29 mouse cellular contexts compared by ENCODE assay signal in the genomic region with DNA sequence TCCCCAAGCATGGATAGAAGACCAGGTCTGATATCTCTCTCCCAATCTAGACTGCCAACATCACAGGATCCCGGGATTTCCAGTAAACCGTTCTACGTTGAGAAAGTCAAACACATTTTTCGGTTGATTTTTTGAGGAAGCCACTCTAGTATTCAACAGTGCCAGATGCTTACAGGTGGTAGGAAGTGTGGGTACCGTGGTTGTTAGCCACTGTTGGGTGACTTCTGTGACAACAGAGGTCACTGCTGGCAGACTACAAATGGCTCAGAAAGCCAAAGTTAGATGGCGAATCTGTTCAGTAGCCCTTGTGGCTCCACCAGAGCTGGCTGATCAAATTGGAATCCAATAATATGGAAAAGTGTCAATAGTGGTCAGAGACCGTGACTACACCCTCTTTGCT. TPM values are rescaled to one million over a fixed set of nuclear protein-coding genes. Genes with fewer than 3 reads are reported as not detected.
DNase-seq lines count a peak whose midpoint lies in the region; ATAC-seq and TF ChIP-seq lines count a peak whose summit lies in the region.
"Had no signal": no experiment of that assay in that cellular context is flagged by ENCODE, and none has a peak within 500 bp of the region (broad histone marks: within the 10 kb centered on the region; RNA-seq: fewer than 3 reads in every experiment).

No protein-coding gene starts in this region.

- H3K36me3 ChIP-seq in midbrain, embryonic 11.5 days (ENCODE audit: control insufficient read depth, insufficient read depth, low read length): peaks cover 6% of the 10 kb centered on the region
- H3K36me3 ChIP-seq in midbrain, embryonic 14.5 days (ENCODE audit: control insufficient read depth, insufficient read depth, low read length): peaks cover 22% of the 10 kb centered on the region

- ATAC-seq in midbrain, embryonic 11.5 days (ENCODE audit: low FRiP score): no peak
- no peak for ATAC-seq in midbrain, embryonic 14.5 days (ENCODE audit: low FRiP score, low TSS enrichment)
- ATAC-seq in megakaryocyte progenitor cell, adult 5-6 weeks (replicated peaks; ENCODE audit: poor library complexity): 0 out of 2 replicates have a peak, but pooled peaks have one; percentile 23
- ATAC-seq: forebrain, embryonic 15.5 days; hindbrain, embryonic 16.5 days; intestine, embryonic 16.5 days had no signal

- no peak overlapping the region for H3K9ac ChIP-seq in midbrain, embryonic 11.5 days (ENCODE audit: low read length)
- H3K9ac ChIP-seq in midbrain, embryonic 14.5 days (replicated peaks; ENCODE audit: low read length): no peak overlapping the region
- H3K9ac ChIP-seq: embryonic facial prominence, embryonic 13.5 days; forebrain, embryonic 12.5 days; forebrain, embryonic 15.5 days; heart, embryonic 13.5 days; hindbrain, embryonic 13.5 days had no signal

- TF ChIP-seq CTCF in gastrocnemius, adult 2 months (IDR thresholded peaks at IDR 0.05): no peak

- no peak for DNase-seq in gastrocnemius, adult 2 months
- DNase-seq in gastrocnemius, postnatal 25 days: no peak
- DNase-seq in midbrain, embryonic 11.5 days (ENCODE audit: low spot score, missing footprints): peak; percentile 49
- DNase-seq in midbrain, embryonic 14.5 days: no peak
- DNase-seq in layer of hippocampus, postnatal 25 days (ENCODE audit: extremely low spot score in 1 of 2, low spot score in 1 of 2): no peak
- DNase-seq: adrenal gland, adult 2 months; adrenal gland, postnatal 14 days; B cell, adult 2 months; cerebellum, adult 11 months; cerebellum, adult 2 months; cerebellum, adult 9-11 months; cerebellum, postnatal 25 days; embryo, embryonic 11 days; gastrocnemius, postnatal 14 days; heart, adult 2 months; heart, postnatal 14 days had no signal

- H3K27me3 ChIP-seq in midbrain, embryonic 11.5 days (ENCODE audit: control insufficient read depth, insufficient read depth, low read length): no peaks in the 10 kb centered on the region
- no peaks in the 10 kb centered on the region for H3K27me3 ChIP-seq in midbrain, embryonic 14.5 days (ENCODE audit: control insufficient read depth, insufficient read depth, low read length)
- H3K27me3 ChIP-seq: embryonic facial prominence, embryonic 13.5 days; forebrain, embryonic 12.5 days; forebrain, embryonic 15.5 days; heart, embryonic 13.5 days; hindbrain, embryonic 13.5 days had no signal

- 94% methylated on average over 7 of the region's 7 CpGs for WGBS in midbrain, embryonic 11.5 days
- 95% methylated on average over 7 of the region's 7 CpGs for WGBS in midbrain, embryonic 14.5 days

- no peak overlapping the region for H3K4me2 ChIP-seq in midbrain, embryonic 11.5 days
- H3K4me2 ChIP-seq in midbrain, embryonic 14.5 days (ENCODE audit: low read length): no peak overlapping the region
- H3K4me2 ChIP-seq: embryonic facial prominence, embryonic 13.5 days; forebrain, embryonic 12.5 days; forebrain, embryonic 15.5 days; heart, embryonic 13.5 days; hindbrain, embryonic 13.5 days had no signal

- intact Hi-C loops in gastrocnemius, adult 2 months (cut with DNase I): no loop called here

- H3K4me3 ChIP-seq in gastrocnemius, adult 2 months: no peak overlapping the region
- no peak overlapping the region for H3K4me3 ChIP-seq in midbrain, embryonic 11.5 days (ENCODE audit: low read depth, low read length)
- no peak overlapping the region for H3K4me3 ChIP-seq in midbrain, embryonic 14.5 days (replicated peaks; ENCODE audit: low read depth, low read length)
- H3K4me3 ChIP-seq: embryonic facial prominence, embryonic 10.5 days; embryonic facial prominence, embryonic 13.5 days; erythroblast, embryonic 14.5 days; forebrain, embryonic 12.5 days; forebrain, embryonic 15.5 days; heart, adult 2 months; heart, embryonic 10.5 days; heart, embryonic 13.5 days; hindbrain, embryonic 10.5 days; hindbrain, embryonic 13.5 days had no signal

- H3K27ac ChIP-seq in gastrocnemius, adult 2 months: peak overlapping the region; percentile 90; the same call in 1 of the 2 replicates
- no peak overlapping the region for H3K27ac ChIP-seq in midbrain, embryonic 11.5 days (ENCODE audit: low read depth, low read length)
- no peak overlapping the region for H3K27ac ChIP-seq in midbrain, embryonic 14.5 days (replicated peaks; ENCODE audit: low read depth, low read length)
- H3K27ac ChIP-seq: embryonic facial prominence, embryonic 10.5 days; embryonic facial prominence, embryonic 13.5 days; forebrain, embryonic 12.5 days; forebrain, embryonic 15.5 days; heart, embryonic 10.5 days; heart, embryonic 13.5 days; hindbrain, embryonic 10.5 days; hindbrain, embryonic 13.5 days had no signal

- no peaks in the 10 kb centered on the region for H3K4me1 ChIP-seq in midbrain, embryonic 11.5 days (ENCODE audit: control insufficient read depth, insufficient read depth, low read length)
- H3K4me1 ChIP-seq in midbrain, embryonic 14.5 days (ENCODE audit: control insufficient read depth, insufficient read depth, low read length): no peaks in the 10 kb centered on the region
- H3K4me1 ChIP-seq: embryonic facial prominence, embryonic 10.5 days; embryonic facial prominence, embryonic 13.5 days; forebrain, embryonic 12.5 days; forebrain, embryonic 15.5 days; hindbrain, embryonic 10.5 days; hindbrain, embryonic 13.5 days had no signal

- H3K9me3 ChIP-seq in midbrain, embryonic 11.5 days (ENCODE audit: control insufficient read depth, low read length): no peaks in the 10 kb centered on the region
- no peaks in the 10 kb centered on the region for H3K9me3 ChIP-seq in midbrain, embryonic 14.5 days (ENCODE audit: control insufficient read depth, low read length)
- H3K9me3 ChIP-seq: embryonic facial prominence, embryonic 13.5 days; forebrain, embryonic 12.5 days; forebrain, embryonic 15.5 days; heart, embryonic 10.5 days; hindbrain, embryonic 13.5 days had no signal

RNA-seq across cellular contexts. Expression of a gene that starts 13.7 kb away (rescaled TPM):
- 10 to 100 TPM; 65.9 to 91.4 TPM for total RNA-seq in gastrocnemius, adult 2 months (2021)
- 10 to 100 TPM; 67.4 to 70.3 TPM for total RNA-seq in gastrocnemius, postnatal 25 days (2021)
- polyA plus RNA-seq in midbrain, embryonic 11.5 days (2014; fragmentation: Nextera tagmentation; extraction: Ambion mirVana): 199 and 208 TPM in 2 replicates
- polyA plus RNA-seq in midbrain, embryonic 14.5 days (2014; fragmentation: Nextera tagmentation; extraction: Ambion mirVana): 126 and 140 TPM in 2 replicates
- 69.5 and 70.4 TPM in 2 replicates for total RNA-seq in megakaryocyte progenitor cell, adult 5-6 weeks (2015)
- total RNA-seq in megakaryocyte progenitor cell, adult 5-6 weeks (2017): 53.5 and 67.6 TPM in 2 replicates
- total RNA-seq in layer of hippocampus, postnatal 25 days (2021): 10 to 100 TPM; 70.6 to 77.7 TPM

RNA-seq across cellular contexts. Expression of a gene that starts 14.1 kb away (rescaled TPM):
- 10 to 100 TPM; 48.2 to 78.7 TPM for total RNA-seq in gastrocnemius, adult 2 months (2021)
- 10 to 100 TPM; 50.4 to 52.1 TPM for total RNA-seq in gastrocnemius, postnatal 25 days (2021)
- 27.8 and 36.0 TPM in 2 replicates for polyA plus RNA-seq in midbrain, embryonic 11.5 days (2014; fragmentation: Nextera tagmentation; extraction: Ambion mirVana)
- 22.4 and 31.5 TPM in 2 replicates for polyA plus RNA-seq in midbrain, embryonic 14.5 days (2014; fragmentation: Nextera tagmentation; extraction: Ambion mirVana)
- 7.3 and 9.7 TPM in 2 replicates for total RNA-seq in megakaryocyte progenitor cell, adult 5-6 weeks (2015)
- total RNA-seq in megakaryocyte progenitor cell, adult 5-6 weeks (2017): 11.2 and 14.9 TPM in 2 replicates
- 10 to 100 TPM; 16.3 to 19.5 TPM for total RNA-seq in layer of hippocampus, postnatal 25 days (2021)

RNA-seq across cellular contexts. Expression of a gene that starts 56.4 kb away (rescaled TPM):
- total RNA-seq in gastrocnemius, adult 2 months (2021): under 1 TPM; 0.11 to 0.15 TPM
- under 1 TPM; 0.26 to 0.38 TPM for total RNA-seq in gastrocnemius, postnatal 25 days (2021)
- polyA plus RNA-seq in midbrain, embryonic 11.5 days (2014; fragmentation: Nextera tagmentation; extraction: Ambion mirVana): 3.3 and 4.1 TPM in 2 replicates
- polyA plus RNA-seq in midbrain, embryonic 14.5 days (2014; fragmentation: Nextera tagmentation; extraction: Ambion mirVana): 30.4 and 32.9 TPM in 2 replicates
- total RNA-seq in megakaryocyte progenitor cell, adult 5-6 weeks (2015): not detected in 2 replicates
- total RNA-seq in megakaryocyte progenitor cell, adult 5-6 weeks (2017): not detected in 2 replicates
- 10 to 100 TPM in 1 of 2 experiments, 1 to 10 TPM in 1; 9.7 to 10.7 TPM for total RNA-seq in layer of hippocampus, postnatal 25 days (2021)
- total RNA-seq: MEL had no signal
- polyA plus RNA-seq: erythroblast, embryonic 14.5 days had no signal

RNA-seq across cellular contexts. Expression of a gene that starts 57.7 kb away (rescaled TPM):
- total RNA-seq in gastrocnemius, adult 2 months (2021): not detected
- under 1 TPM in 1 of 2 experiments, not detected in 1; 0.64 TPM for total RNA-seq in gastrocnemius, postnatal 25 days (2021)
- polyA plus RNA-seq in midbrain, embryonic 11.5 days (2014; fragmentation: Nextera tagmentation; extraction: Ambion mirVana): 1.5 and 2.1 TPM in 2 replicates
- 2.3 and 2.6 TPM in 2 replicates for polyA plus RNA-seq in midbrain, embryonic 14.5 days (2014; fragmentation: Nextera tagmentation; extraction: Ambion mirVana)
- not detected in 2 replicates for total RNA-seq in megakaryocyte progenitor cell, adult 5-6 weeks (2015)
- total RNA-seq in megakaryocyte progenitor cell, adult 5-6 weeks (2017): not detected in 2 replicates
- total RNA-seq in layer of hippocampus, postnatal 25 days (2021): 1 to 10 TPM; 3.4 to 3.5 TPM
- total RNA-seq: adrenal gland, adult 2 months; adrenal gland, postnatal 14 days; heart, postnatal 14 days had no signal
- polyA plus RNA-seq: erythroblast, embryonic 14.5 days; heart, adult 2 months had no signal

Comparison
In these comparisons a context has a peak if more than half of its experiments do, and no peak if none do; other contexts are left out.
1. RNA of a gene that starts 56.4 kb away (total RNA-seq): 9.7 to 10.7 TPM in layer of hippocampus, postnatal 25 days; 0.26 to 0.38 TPM in gastrocnemius, postnatal 25 days, 0.11 to 0.15 TPM in gastrocnemius, adult 2 months and not detected in megakaryocyte progenitor cell, adult 5-6 weeks; every median in the first group is over 4 times any median in the second.